Mouse (Mus musculus): ENCODE measurements around the gene Ptprg. TPM values are rescaled to one million over a fixed set of nuclear protein-coding genes. Genes with fewer than 3 reads are reported as not detected.
"Not testable (repeated sequence)": the region's sequence is repeated elsewhere in the genome, so short reads cannot be mapped to it uniquely, and the experiment has no call there.

The Ptprg gene
- total RNA-seq, 2 experiments from 2014 or later: 96.1 to 105 TPM

- DNase-seq (ENCODE audit: low spot score in 2 of 2): no peak
Observed at GRCm38 (mm10) chr14:12198735-12199134, 645.4 kb downstream of the Ptprg start.

GRCm38 (mm10) chr14:12199956-12200950 lies 646.9 kb downstream of the Ptprg start:
- intact Hi-C loops (cut with DNase I): no loop called here
- DNase-seq (ENCODE audit: low spot score in 2 of 2): no peak

More at GRCm38 (mm10) chr14:12198735-12199134, 645.4 kb downstream of the Ptprg start:
- intact Hi-C loops (cut with DNase I): no loop called here

GRCm38 (mm10) chr14:12202214-12202613 lies 648.9 kb downstream of the Ptprg start:
- no peak for DNase-seq (ENCODE audit: low spot score in 2 of 2)
- intact Hi-C loops (cut with DNase I): no loop called here

- no peak for DNase-seq (ENCODE audit: low spot score in 2 of 2)
- intact Hi-C loops (cut with DNase I): no loop called here
Observed at GRCm38 (mm10) chr14:12203081-12203480, 649.7 kb downstream of the Ptprg start.

GRCm38 (mm10) chr14:12206138-12206537 lies 652.8 kb downstream of the Ptprg start:
- DNase-seq (ENCODE audit: low spot score in 2 of 2): peak; percentile 24 to 79
- intact Hi-C loops (cut with DNase I): loop anchor here (5.0 kb wide), 1 partner anchor 34 kb away; no protein-coding TSS in a partner anchor

GRCm38 (mm10) chr14:12208554-12208953 lies 655.2 kb downstream of the Ptprg start:
- intact Hi-C loops (cut with DNase I): loop anchor here (5.0 kb wide), 1 partner anchor 36 kb away; no protein-coding TSS in a partner anchor
- peak in 1 of 2 experiments; percentile 32 for DNase-seq (ENCODE audit: low spot score in 2 of 2)

GRCm38 (mm10) chr14:12218544-12219150 lies 665.3 kb downstream of the Ptprg start:
- no peak for DNase-seq (ENCODE audit: low spot score in 2 of 2)
- intact Hi-C loops (cut with DNase I): no loop called here

- no peak for DNase-seq (ENCODE audit: low spot score in 2 of 2)
- intact Hi-C loops (cut with DNase I): no loop called here
Observed at GRCm38 (mm10) chr14:12219877-12220276, 666.5 kb downstream of the Ptprg start.

GRCm38 (mm10) chr14:12220540-12220939 lies 667.2 kb downstream of the Ptprg start:
- intact Hi-C loops (cut with DNase I): no loop called here

GRCm38 (mm10) chr14:12221571-12221970 lies 668.2 kb downstream of the Ptprg start:
- DNase-seq (ENCODE audit: low spot score in 2 of 2): no peak
- intact Hi-C loops (cut with DNase I): no loop called here

More at GRCm38 (mm10) chr14:12220540-12220939, 667.2 kb downstream of the Ptprg start:
- no peak for DNase-seq (ENCODE audit: low spot score in 2 of 2)

GRCm38 (mm10) chr14:12243726-12244125 lies 690.4 kb downstream of the Ptprg start:
- no peak for DNase-seq (ENCODE audit: low spot score in 2 of 2)
- intact Hi-C loops (cut with DNase I): no loop called here

- no peak for DNase-seq (ENCODE audit: low spot score in 2 of 2)
- intact Hi-C loops (cut with DNase I): loop anchor here (5.0 kb wide), 1 partner anchor 124 kb away; no protein-coding TSS in a partner anchor
Observed at GRCm38 (mm10) chr14:12276031-12276430, 722.7 kb downstream of the Ptprg start.

- no peak for DNase-seq (ENCODE audit: low spot score in 2 of 2)
- intact Hi-C loops (cut with DNase I): no loop called here
Observed at GRCm38 (mm10) chr14:12283641-12284040, 730.3 kb downstream of the Ptprg start, which contains the start of gene Gm49355. TSS of gene Gm49355 (plus strand) at chr14:12283976.

- intact Hi-C loops (cut with DNase I): no loop called here
- DNase-seq (ENCODE audit: low spot score in 2 of 2): peak; percentile 87 to 91
Observed at GRCm38 (mm10) chr14:12284141-12284912, 731.0 kb downstream of the Ptprg start, which contains the start of gene 3830406C13Rik. TSS of gene 3830406C13Rik (plus strand) at chr14:12284173.

- intact Hi-C loops (cut with DNase I); DNase-seq (ENCODE audit: low spot score in 2 of 2): not testable (repeated sequence)
Observed at GRCm38 (mm10) chr14:12289747-12290146, 736.4 kb downstream of the Ptprg start.

Other genes with a start within 250 kb of the Ptprg start
- 1 to 10 TPM; 1.1 to 1.2 TPM for gene Gm3839, start 196.8 kb upstream of the Ptprg start, total RNA-seq (2021)